Mouse (Mus musculus) midbrain, embryonic 11.5 days (tissue): ENCODE measurements around the gene Ubr1. TPM values are rescaled to one million over a fixed set of nuclear protein-coding genes. Genes with fewer than 3 reads are reported as not detected.
"Not testable (repeated sequence)": the region's sequence is repeated elsewhere in the genome, so short reads cannot be mapped to it uniquely, and the experiment has no call there.

Source experiments
- ATAC-seq: fragments of 200-750 bp; cut with Nextera tagmentation; 2 replicates; pipeline ENCODE4 v1.8.0; 2017; ENCODE audit warnings: moderate TSS enrichment, moderate library complexity; ENCODE audit not compliant: low FRiP score
- DNase-seq: peaks from one replicate; pipeline ENCODE4 v3.0.0; 2015; ENCODE audit warnings: low spot score; ENCODE audit errors: missing footprints
- H3K27ac ChIP-seq: fragments of 300-500 bp; sonication (generic); 2 replicates; pipeline ENCODE4 v1.5.1; 2014; ENCODE audit warnings: low read depth, low read length
- H3K27me3 ChIP-seq: fragments of 300-500 bp; sonication (generic); 2 replicates; pipeline ENCODE4 v1.6.1; 2014; ENCODE audit warnings: mild to moderate bottlenecking, low read length, moderate library complexity, mixed read lengths; ENCODE audit not compliant: control insufficient read depth, insufficient read depth
- H3K36me3 ChIP-seq: fragments of 300-500 bp; sonication (generic); 2 replicates; pipeline ENCODE4 v1.6.1; 2014; ENCODE audit warnings: mild to moderate bottlenecking, low read length, moderate library complexity, mixed read lengths; ENCODE audit not compliant: control insufficient read depth, insufficient read depth
- H3K4me1 ChIP-seq: fragments of 300-500 bp; sonication (generic); 2 replicates; pipeline ENCODE4 v1.6.1; 2014; ENCODE audit warnings: low read length; ENCODE audit not compliant: control insufficient read depth, insufficient read depth
- H3K4me2 ChIP-seq: fragments of 300-500 bp; sonication (generic); 2 replicates; pipeline ENCODE4 v1.6.1; 2014; ENCODE audit warnings: mild to moderate bottlenecking, moderate library complexity
- H3K4me3 ChIP-seq: fragments of 300-500 bp; sonication (generic); 2 replicates; pipeline ENCODE4 v1.5.1; 2014; ENCODE audit warnings: low read depth, low read length
- H3K9ac ChIP-seq: fragments of 300-500 bp; sonication (generic); 2 replicates; pipeline ENCODE4 v1.6.1; 2014; ENCODE audit warnings: low read length
- H3K9me3 ChIP-seq: fragments of 300-500 bp; sonication (generic); 2 replicates; pipeline ENCODE4 v1.6.1; 2016; ENCODE audit warnings: low read length; ENCODE audit not compliant: control insufficient read depth
- WGBS: fragments of 180-500 bp; shearing (Covaris S2); extraction: QIAGEN DNeasy Blood & Tissue Kit; methylation state at CpG from one replicate; pipeline ENCODE4 v1.1.7; 2014; 5-methylcytosine and 5-hydroxymethylcytosine counted together
- polyA plus RNA-seq: library from polyadenylated mRNA; unstranded; fragments of >200 nt; fragmentation: Nextera tagmentation; extraction: Ambion mirVana; gene quantifications from 2 replicates; pipeline ENCODE4 v1.2.1, GENCODE M21; 2014

The Ubr1 gene
- polyA plus RNA-seq, 1 experiment from 2014 or later, result 21.0 TPM

GRCm38 (mm10) chr2:121006986-121007385 lies 36.5 kb upstream of the Ubr1 start:
- no peaks in the 10 kb centered on the region for H3K9me3 ChIP-seq
- H3K4me2 ChIP-seq, result no peak overlapping the region
- no peak for DNase-seq
- ATAC-seq, result no peak
- no peaks in the 10 kb centered on the region for H3K27me3 ChIP-seq
- 86% methylated on average over 1 of the region's 1 CpGs for WGBS
- H3K27ac ChIP-seq, result no peak overlapping the region
- H3K4me1 ChIP-seq, result peaks cover 10% of the 10 kb centered on the region; the same call in 1 of the 2 replicates
- no peak overlapping the region for H3K4me3 ChIP-seq
- H3K9ac ChIP-seq, result no peak overlapping the region
- no peaks in the 10 kb centered on the region for H3K36me3 ChIP-seq

GRCm38 (mm10) chr2:121004018-121004811 lies 33.7 kb upstream of the Ubr1 start:
- Histone ChIP-seq H3K4me3 (no peak overlapping the region), H3K4me2 (no peak overlapping the region), H3K9ac (no peak overlapping the region), H3K36me3 (no peaks in the 10 kb centered on the region), H3K27ac (no peak overlapping the region), H3K4me1 (peaks cover 7% of the 10 kb centered on the region; the same call in 1 of the 2 replicates), H3K27me3 (no peaks in the 10 kb centered on the region), H3K9me3 (no peaks in the 10 kb centered on the region)
- DNase-seq (no peak), ATAC-seq (no peak)
- WGBS, result 86% methylated on average over 7 of the region's 7 CpGs

- no peaks in the 10 kb centered on the region for H3K9me3 ChIP-seq
- H3K4me3 ChIP-seq, result no peak overlapping the region
- DNase-seq (no peak), ATAC-seq (no peak)
- no peaks in the 10 kb centered on the region for H3K27me3 ChIP-seq
- H3K4me1 ChIP-seq, result peaks cover 3% of the 10 kb centered on the region; the same call in 1 of the 2 replicates
- no peaks in the 10 kb centered on the region for H3K36me3 ChIP-seq
- H3K27ac ChIP-seq, result no peak overlapping the region
- H3K4me2 ChIP-seq, result no peak overlapping the region
- WGBS, result 73% methylated on average over 2 of the region's 2 CpGs
- H3K9ac ChIP-seq, result no peak overlapping the region
Measured at GRCm38 (mm10) chr2:121003586-121003985, 33.1 kb upstream of the Ubr1 start.

- DNase-seq (no peak), ATAC-seq (no peak)
- Histone ChIP-seq H3K9me3 (no peaks in the 10 kb centered on the region), H3K4me1 (no peaks in the 10 kb centered on the region), H3K36me3 (no peaks in the 10 kb centered on the region), H3K27ac (no peak overlapping the region), H3K4me2 (no peak overlapping the region), H3K4me3 (no peak overlapping the region), H3K27me3 (no peaks in the 10 kb centered on the region), H3K9ac (no peak overlapping the region)
- 90% methylated on average over 8 of the region's 8 CpGs for WGBS
Measured at GRCm38 (mm10) chr2:120998863-120999262, 28.3 kb upstream of the Ubr1 start.

- H3K4me1 ChIP-seq, H3K4me3 ChIP-seq, DNase-seq, H3K27me3 ChIP-seq, ATAC-seq, H3K36me3 ChIP-seq, H3K9ac ChIP-seq, H3K27ac ChIP-seq, H3K4me2 ChIP-seq, H3K9me3 ChIP-seq: not testable (repeated sequence)
- 71% methylated on average over 1 of the region's 1 CpGs for WGBS
Measured at GRCm38 (mm10) chr2:120996607-120997006, 26.1 kb upstream of the Ubr1 start.

GRCm38 (mm10) chr2:120991196-120991595 lies 20.7 kb upstream of the Ubr1 start:
- 71% methylated on average over 4 of the region's 4 CpGs for WGBS
- no peak overlapping the region for H3K4me3 ChIP-seq
- no peak for DNase-seq

GRCm38 (mm10) chr2:120985241-120985640 lies 14.7 kb upstream of the Ubr1 start:
- no peak overlapping the region for H3K27ac ChIP-seq
- no peak overlapping the region for H3K4me2 ChIP-seq
- H3K9ac ChIP-seq, result no peak overlapping the region
- no peak for ATAC-seq
- H3K4me1 ChIP-seq, result no peaks in the 10 kb centered on the region
- H3K36me3 ChIP-seq, result no peaks in the 10 kb centered on the region
- no peak for DNase-seq
- no peaks in the 10 kb centered on the region for H3K9me3 ChIP-seq
- no peak overlapping the region for H3K4me3 ChIP-seq
- H3K27me3 ChIP-seq, result no peaks in the 10 kb centered on the region
- WGBS, result 84% methylated on average over 1 of the region's 1 CpGs

More at GRCm38 (mm10) chr2:120991196-120991595, 20.7 kb upstream of the Ubr1 start:
- Histone ChIP-seq H3K4me2 (no peak overlapping the region), H3K36me3 (no peaks in the 10 kb centered on the region), H3K27ac (no peak overlapping the region), H3K9ac (no peak overlapping the region), H3K9me3 (no peaks in the 10 kb centered on the region), H3K27me3 (no peaks in the 10 kb centered on the region), H3K4me1 (no peaks in the 10 kb centered on the region)
- ATAC-seq, result no peak

GRCm38 (mm10) chr2:120983611-120984010 lies 13.1 kb upstream of the Ubr1 start:
- H3K4me1 ChIP-seq, result no peaks in the 10 kb centered on the region
- no peaks in the 10 kb centered on the region for H3K9me3 ChIP-seq
- H3K9ac ChIP-seq, result no peak overlapping the region
- H3K27me3 ChIP-seq, result no peaks in the 10 kb centered on the region
- no peak overlapping the region for H3K27ac ChIP-seq
- 10% methylated on average over 2 of the region's 2 CpGs for WGBS
- H3K4me2 ChIP-seq, result no peak overlapping the region
- no peak overlapping the region for H3K4me3 ChIP-seq
- DNase-seq, result no peak
- no peak for ATAC-seq
- no peaks in the 10 kb centered on the region for H3K36me3 ChIP-seq

GRCm38 (mm10) chr2:120980861-120981260 lies 10.3 kb upstream of the Ubr1 start:
- no peak overlapping the region for H3K4me3 ChIP-seq
- no peak for DNase-seq
- H3K27ac ChIP-seq, result no peak overlapping the region
- H3K9ac ChIP-seq, result no peak overlapping the region
- no peak for ATAC-seq
- no peaks in the 10 kb centered on the region for H3K9me3 ChIP-seq
- H3K4me1 ChIP-seq, result no peaks in the 10 kb centered on the region
- WGBS, result 76% methylated on average over 2 of the region's 2 CpGs
- H3K27me3 ChIP-seq, result no peaks in the 10 kb centered on the region
- no peaks in the 10 kb centered on the region for H3K36me3 ChIP-seq
- no peak overlapping the region for H3K4me2 ChIP-seq
